Mouse (Mus musculus) frontal cortex, postnatal 36 days (tissue): Measurements from ENCODE around the gene Aqp7.

ENCODE experiments used
- DNase-seq, 2 experiments: peaks; one replicate each; pipeline ENCODE4 v3.0.0; 2022; ENCODE audit warnings: low spot score in 2 of 2

Aqp7 gene

DNA sequence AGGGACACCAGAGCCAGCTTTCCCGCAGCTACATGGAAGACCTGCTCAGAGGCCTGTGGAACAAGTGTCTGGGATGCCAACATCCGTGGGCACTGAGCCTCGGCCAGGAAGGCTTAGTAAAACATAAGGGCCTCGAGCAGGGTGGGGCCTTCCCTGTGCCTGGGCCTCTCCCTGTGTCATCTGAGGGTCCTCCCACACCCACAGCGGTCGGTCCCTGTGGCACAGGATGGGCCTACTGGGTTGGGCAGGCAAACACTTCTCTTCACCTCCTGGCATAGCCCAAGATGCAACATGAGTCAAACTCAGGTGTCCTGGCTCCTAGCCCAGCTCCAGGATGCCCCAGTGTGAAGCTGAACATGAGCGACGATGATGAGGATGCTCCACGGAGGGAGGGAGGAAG lies 9.4 kb upstream of the Aqp7 start:
- no peak for DNase-seq

DNA sequence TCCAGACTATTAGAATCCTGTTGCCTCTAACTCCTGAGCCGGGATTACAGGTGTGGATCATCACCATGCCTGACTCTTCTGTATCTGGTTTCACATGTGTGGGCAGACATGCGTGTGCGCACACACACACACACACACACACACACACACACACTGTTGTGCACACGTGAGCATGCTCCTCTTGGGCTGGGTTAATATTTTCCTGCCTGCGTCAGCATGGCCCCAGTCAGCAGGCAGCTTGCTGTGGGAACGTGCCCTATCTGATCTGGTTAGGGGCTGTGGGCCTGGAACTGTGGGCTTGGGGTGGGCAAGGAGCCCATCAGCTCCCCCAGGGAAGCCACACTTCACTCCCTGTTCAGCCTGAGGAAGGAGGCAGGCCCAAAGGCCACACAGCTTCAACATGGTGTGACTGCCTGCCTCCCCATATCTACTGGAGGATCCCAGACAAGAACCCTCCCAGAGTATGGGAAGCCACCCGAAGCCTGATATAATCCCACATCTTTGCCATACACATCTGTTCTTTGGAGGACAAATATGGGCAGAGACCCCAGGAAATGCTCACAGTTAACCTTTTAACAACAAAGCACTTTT lies 8.9 kb upstream of the Aqp7 start:
- no peak for DNase-seq

DNA sequence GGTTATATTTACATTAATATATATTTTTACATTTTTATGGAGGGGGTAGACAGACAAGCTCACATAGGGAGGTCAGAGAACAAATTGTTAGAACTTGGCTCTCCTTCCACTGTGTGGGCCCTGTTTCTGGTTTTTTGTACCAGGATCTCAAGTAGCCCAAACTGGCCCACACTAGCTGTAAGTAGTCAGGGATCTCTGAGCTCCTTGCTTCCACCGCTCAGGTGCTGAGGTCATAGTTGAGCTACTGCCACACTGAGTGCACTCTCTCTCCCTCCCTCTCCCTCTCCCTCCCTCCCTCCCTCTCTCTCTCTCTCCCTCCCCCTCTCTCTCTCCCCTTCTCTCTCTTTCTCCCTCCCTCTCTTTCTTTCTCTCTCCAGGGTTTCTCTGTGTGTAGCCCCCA lies 8.3 kb upstream of the Aqp7 start:
- DNase-seq, result no peak

DNA sequence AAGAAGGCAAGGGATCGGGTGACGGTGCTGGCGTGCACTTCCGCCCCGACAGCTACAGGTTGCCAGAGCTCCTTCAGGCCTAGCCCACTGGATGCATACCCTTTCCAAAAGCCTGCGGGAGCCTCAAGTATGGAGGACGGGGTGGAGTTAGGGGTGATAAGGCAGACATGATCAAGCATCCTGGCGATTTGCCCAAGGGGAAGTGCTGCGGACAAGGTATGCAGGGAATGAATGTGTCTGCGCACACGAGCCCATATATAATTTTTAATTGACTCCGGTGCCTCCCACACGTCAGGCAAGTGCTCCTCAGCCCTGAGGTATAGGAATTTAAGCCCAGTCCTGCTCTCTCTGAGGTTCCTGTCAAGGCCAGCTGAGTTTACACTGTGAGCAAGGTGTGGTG lies 7.2 kb upstream of the Aqp7 start:
- DNase-seq, result no peak

DNA sequence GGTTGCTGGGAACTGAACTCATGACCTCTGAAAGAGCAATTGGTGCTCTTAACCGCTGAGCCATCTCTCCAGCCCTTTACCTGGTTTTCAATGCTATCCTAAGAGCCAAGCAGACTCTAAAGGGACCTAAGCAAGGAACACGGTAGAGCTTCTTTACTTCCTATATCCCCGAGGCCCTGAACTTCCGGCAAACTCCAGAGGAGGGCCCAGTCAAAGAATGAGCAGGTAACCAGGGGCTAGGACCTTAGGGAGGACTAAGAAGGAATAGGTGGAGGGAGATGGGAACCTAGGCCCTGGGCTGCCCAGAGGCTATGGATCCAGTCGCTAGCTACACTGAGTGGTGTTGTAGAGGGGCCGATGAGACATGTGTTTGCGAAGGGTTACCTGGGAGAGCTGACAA lies 3.8 kb upstream of the Aqp7 start:
- no peak for DNase-seq

DNA sequence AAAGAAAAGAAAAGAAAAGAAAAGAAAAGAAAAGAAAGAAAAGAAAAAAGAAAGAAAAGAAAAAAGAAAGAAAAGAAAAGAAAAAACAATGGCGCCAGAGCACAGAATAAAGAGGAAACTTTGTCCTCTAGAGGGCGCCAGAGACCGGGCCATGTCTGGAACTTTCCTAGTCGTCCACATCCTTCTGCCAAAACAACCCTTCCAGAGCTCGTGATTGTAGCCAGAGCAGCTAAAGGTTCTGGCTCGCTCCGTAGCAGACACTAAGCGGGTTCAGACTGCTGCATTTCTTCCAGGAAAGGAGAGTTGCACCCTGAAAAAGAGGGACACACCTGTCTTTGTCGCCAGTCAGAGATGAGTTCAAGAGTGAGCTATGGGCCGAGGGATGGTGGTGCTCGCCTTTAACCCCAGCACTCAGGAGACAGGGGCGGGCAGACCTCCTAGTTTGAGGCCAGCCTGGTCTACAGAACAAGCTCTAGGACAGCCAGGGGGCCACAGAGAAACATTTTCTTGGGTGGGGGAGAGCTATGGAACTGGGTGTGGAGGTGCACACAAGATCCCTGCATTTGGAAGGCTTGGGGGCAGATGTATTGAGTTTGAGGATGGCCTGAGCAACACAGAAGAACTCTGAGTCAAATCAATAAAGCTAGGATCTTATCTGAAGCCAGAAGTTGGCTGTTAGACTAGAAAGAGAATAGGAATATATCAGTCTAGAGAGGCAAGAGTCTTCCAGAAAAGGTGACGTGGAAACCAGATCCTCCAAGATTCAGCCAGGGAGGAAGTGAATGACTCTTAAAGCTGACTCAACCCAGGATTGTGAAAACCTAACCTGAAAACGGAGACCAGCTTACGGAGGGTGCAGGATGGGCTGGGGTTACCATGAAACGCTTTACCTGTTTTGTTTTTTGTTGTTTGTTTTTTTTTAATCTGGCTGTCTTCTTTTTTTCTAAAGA lies 3.1 kb upstream of the Aqp7 start:
- peak; percentile 79 to 88 for DNase-seq

DNA sequence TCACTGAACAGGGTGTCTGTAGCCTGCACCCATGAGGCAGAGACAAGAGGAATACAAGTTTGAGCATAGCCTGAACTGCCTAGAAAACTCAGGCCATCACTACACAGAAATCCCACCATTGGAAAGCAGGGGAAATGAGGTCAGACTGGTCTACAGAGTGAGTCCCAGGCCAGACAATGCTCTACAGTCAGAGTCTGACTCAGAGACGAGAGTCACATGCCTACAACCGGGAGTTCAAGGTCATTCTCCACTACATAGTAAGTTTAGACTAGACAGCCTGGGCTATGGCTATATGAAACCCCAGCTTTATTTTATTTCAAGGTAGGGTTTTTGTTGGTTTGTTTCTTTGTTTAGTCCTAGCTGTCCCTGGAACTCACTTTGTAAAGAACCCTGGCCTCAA lies 987 bp upstream of the Aqp7 start:
- no peak for DNase-seq

GRCm38 (mm10) chr4:41046254-41046795 lies 1.6 kb downstream of the Aqp7 start:
- no peak for DNase-seq

DNA sequence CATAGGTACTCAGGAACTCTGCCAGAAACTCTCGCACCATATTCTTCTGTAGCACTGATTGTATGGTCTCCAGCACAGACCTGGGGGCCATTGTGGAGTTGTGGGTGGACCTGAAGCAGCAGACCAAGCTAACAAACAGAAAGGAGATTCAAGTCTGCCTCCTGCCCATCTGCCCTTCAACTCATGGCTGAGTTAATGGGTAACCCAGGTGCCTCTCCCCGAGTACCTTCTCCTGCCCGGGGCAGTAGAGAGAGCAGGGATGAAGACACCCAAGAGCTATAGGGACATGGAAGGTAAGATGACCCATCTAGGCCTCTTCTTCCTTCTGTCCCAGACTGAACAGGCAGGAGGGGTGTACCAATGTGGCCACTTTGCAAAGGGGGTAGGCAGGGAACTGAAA lies 2.7 kb downstream of the Aqp7 start:
- DNase-seq, result no peak

DNA sequence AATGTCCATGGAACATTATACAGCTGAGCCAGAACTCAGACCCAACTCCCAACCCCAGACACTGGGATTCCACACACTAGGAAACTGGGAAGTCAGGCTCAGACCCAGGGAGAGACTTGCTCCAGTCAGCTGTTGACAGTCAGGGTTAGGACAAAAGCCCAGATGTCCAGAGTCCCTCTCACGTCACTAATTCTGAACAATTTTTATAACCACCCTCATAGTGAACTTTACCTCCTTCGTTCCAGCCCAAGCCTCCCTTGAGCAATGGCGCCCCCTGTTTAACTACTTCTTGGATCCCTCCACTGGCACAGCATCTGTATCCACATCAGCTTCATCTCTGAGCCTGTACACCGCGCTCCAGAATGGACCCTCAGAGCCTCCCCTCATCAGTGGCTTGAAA lies 4.0 kb downstream of the Aqp7 start:
- no peak for DNase-seq

DNA sequence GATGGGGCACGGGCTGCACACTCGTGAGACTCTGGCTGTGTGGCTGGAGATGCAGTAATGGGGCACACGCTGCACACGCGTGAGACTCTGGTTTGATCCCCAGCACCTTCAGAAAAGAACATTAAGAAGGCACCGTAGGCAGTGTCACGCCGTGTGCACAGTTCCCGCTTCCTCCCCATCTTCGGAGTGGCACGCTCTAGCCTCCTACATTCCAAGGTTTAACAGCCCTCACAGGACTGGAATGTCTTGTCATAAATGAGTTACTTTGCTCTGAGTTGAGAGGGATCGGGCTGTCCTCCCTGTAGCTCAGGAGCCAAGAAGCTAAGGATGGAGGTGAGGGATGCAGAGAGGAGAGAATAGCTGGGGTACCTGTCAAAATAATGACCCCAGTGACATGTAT lies 5.1 kb downstream of the Aqp7 start:
- no peak for DNase-seq

- no peak for DNase-seq
Measured at GRCm38 (mm10) chr4:41040983-41041382, 7.0 kb downstream of the Aqp7 start.

DNA sequence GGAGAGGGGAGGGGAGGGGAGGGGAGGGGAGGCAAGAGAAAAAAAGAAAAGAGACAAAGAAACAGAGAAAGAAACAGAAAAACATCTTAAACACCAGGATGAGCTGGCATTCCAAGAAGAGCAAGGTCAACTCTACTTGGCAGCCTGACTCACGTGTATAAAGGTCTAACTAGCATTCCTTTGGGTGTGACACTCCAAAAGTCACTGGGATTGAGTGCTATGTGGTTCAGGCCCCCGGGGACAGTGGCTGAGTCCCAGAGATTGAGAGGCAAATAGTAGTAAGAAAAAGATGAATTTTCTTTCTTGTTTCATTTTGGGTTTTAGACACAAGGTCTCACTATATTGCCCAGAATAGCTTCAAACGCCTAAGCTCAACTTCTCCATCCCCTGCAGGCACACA lies 10.0 kb downstream of the Aqp7 start:
- no peak for DNase-seq

- DNase-seq, result no peak
Measured at GRCm38 (mm10) chr4:41031242-41031641, 16.7 kb downstream of the Aqp7 start.

GRCm38 (mm10) chr4:41029372-41029771 lies 18.6 kb downstream of the Aqp7 start:
- DNase-seq, result peak; percentile 72 to 90

GRCm38 (mm10) chr4:41028272-41028671 lies 19.7 kb downstream of the Aqp7 start:
- DNase-seq, result no peak

DNA sequence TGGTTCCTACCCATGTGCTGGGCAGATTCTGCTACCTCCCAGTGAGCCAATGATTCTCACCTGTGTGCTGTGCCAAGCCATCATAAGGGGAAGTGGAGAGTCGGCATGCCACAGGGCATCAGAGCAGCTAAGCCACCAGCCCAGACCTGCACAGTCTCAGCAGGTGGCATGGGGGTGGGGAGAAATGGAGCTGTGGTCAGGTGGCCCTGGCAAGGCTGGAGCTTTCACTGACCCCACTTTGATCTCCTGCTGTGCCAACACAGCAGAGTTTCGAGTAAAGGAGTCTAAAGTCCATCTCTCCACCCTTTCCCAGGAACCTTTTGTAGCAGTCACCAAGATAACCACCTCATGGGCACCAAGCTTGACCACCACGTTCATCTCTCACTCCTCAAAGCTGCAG lies 20.1 kb downstream of the Aqp7 start:
- DNase-seq, result no peak

DNA sequence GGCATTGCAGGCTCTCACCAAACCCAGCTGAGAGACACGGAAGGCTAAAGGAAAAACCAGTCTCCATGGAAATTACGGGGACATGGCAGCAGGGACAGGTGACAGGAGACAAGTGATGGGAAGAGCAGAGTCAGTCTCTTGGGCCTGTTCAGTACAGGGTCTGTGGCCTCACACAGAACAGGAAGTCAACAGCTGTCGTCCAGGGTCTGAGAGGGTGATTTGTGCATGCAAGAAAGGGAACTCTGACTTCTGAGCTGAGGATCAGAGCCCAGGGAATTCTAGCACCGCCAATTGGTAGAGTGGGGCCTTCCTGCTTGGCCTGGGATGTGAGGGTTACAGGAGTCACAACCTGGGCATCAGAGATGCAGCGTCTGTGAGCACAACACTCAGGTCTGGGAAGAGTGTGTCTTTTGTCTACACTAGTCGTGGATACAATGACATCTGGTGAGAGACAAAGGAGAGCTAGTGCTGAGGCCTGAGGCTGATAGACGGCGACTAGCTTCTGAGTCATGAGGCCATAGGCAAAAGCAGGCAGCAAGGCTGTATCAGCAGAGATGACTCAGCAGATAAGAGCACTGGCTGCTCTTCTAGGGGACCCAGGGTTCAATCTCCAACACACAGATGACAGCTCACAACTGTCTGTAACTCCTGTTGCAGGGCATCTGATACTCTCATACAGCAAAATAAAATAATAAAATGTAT lies 21.7 kb downstream of the Aqp7 start:
- DNase-seq, result no peak

DNA sequence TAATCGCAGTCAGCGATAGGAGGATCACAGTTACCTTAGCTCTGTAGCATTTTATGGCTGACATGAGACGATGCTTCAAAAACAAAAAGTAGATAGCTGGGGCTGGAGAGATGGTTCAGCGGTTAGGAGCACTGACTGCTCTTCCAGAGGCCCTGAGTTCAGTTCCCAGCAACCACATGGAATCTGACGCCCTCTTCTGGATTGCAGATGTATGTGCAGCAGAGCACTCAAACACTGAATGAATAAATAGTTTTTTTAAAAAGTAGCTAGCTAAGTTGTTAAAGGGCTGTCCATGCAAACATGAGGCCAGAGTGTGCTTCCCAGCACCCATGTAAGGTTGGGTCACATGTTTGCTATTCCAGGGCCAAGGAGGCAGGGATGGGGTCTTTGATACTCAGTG lies 26.8 kb downstream of the Aqp7 start:
- no peak for DNase-seq

- no peak for DNase-seq
Measured at GRCm38 (mm10) chr4:41015798-41016197, 32.1 kb downstream of the Aqp7 start.

GRCm38 (mm10) chr4:41013351-41013750 lies 34.6 kb downstream of the Aqp7 start:
- DNase-seq, result no peak

DNA sequence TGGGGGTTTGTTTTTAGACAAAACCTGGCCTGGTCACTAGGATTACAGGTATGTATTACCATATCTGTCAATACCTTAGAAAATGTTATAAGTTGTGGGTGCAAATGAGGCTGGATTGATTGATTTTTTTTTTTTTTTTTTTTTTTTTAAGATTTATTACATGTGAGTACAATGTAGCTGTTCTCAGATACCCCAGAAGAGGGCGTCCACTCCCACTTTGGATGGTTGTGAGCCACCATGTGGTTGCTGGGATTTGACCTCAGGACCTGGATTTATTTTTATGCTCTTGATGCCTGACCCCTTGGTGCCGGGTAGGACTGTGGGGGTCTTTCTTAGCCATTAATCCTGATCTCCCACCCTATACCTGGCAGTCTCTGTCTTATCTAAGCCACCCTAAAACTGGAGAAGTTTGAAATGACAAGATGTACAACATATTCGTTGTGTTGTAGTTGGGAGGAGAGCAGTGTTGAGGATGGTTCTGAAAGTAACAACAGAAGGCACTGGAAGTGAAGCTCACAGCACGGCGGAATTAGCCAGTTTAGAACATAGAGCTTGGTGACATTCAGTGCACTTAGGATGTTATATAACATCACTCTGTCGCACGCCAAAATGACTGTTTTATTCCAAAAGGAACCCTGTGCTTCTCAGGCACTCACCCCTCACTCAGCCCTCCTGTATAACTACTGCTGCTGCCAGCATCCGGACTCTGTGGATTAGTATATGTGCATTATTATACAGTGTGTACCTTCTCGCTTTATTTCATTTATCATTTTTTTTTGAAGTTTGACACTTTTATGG lies 46.9 kb downstream of the Aqp7 start:
- DNase-seq, result no peak
